Mouse (Mus musculus): ENCODE results near the gene Prkaa2. TPM values are rescaled to one million over a fixed set of nuclear protein-coding genes. Genes with fewer than 3 reads are reported as not detected.

Gene Prkaa2
- total RNA-seq (2014; fragmentation: Nextera tagmentation) (0.43 TPM in 1 of 2 replicates, not detected in the other), total RNA-seq (2017) (0.04 and 0.05 TPM in 2 replicates)

DNA sequence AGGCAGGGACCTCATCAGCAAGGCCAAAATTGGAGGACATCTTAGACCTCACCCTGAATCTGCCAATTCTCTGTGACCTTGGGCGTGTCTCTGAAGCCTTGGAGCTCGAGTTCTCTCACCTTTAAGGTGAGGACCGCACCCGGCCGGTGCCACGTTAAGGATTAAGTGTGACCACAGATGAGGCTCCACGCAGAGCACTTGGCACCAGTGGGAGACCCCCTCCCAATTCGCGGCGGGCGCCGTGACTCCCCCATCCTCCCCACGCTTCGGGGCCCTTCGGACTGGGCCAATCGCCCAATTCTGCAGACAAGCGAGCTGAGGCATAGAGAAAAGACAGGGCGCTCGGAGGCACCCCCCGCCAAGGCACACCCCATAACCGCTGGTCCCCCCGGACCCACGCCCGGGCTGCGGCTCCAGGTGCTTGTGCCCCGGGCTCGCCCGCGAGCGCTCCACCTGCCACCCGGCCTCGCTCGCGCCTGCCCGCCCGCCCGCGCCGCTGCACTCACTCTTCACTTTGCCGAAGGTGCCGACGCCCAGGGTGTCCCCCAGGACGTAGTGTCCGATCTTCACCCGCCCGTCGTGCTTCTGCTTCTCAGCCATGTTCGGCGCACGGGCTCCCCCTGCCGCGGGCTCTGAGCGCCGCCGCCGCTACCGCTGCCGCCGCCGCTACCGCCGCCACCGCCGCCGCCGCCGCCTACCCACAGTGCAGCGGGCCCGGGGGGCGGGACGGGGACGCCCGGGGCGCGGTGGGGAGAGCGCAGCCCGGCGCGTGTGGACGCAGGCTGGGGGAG is at the start of gene Prkaa2:
Gene Prkaa2, minus strand, starts transcription at position 692 of the 791 bp plus-strand sequence.
- ATAC-seq (replicated peaks; ENCODE audit: poor library complexity, severe bottlenecking), result peak; percentile 90

DNA sequence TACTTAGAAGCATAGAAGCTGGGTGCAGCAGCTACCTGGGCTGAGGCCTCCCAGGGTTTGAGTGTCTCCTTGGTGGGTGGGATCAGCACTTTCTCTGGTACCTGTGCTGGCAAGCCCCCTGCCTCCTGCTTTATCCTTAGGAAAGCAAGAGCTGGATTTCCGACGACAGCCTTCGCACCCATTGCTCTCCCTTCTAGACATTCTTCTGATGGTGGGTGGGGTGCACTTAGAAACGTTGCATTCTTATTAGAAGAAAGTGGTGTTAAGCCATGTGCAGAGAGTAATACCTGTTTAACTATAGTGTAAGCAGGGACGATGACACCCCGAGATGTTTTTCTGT is 49.8 kb upstream of the Prkaa2 start:
- ATAC-seq (replicated peaks; ENCODE audit: poor library complexity, severe bottlenecking), result no peak

DNA sequence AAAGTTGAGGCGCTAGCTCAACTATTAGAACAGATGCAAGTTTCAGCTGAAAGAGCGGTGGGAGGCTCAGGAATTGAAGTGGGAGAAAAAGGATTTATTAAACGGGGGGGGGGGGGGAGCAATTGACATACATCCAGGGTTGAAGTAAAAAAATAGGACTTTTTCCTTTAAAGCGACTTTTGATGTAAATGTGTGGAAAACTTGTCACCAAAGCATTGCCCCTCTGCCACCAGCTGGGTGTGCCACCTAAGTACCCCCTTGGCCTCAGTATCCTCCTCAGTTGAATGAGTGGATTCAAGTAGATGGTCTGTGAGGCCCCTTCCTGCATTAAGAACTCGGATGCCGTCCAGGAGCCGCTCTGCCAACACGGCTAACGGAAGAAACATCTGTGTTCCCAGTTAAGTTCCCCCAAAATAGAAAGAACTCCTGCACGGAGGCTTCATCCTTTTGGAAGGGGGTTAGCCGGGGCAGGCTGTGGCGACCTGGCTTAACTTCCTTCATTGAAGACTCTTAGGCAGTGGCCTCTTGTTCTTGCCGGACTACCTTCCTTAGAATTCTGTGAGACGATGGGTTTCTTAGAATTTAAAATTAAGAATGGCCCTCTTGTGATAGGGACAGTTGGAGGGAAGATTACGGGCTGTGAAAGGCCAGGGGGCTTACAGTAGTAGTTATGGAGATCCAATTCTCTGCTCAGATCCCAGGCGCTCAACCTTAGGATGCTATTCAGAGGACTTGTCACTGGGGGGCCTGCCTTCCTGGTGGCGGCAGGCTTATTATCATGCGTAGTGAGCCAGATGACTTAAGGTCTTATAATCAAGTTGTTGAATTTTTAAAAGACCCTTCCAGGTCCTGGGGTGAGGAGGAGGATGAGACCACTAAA is 49.2 kb upstream of the Prkaa2 start:
- ATAC-seq (replicated peaks; ENCODE audit: poor library complexity, severe bottlenecking), result no peak

DNA sequence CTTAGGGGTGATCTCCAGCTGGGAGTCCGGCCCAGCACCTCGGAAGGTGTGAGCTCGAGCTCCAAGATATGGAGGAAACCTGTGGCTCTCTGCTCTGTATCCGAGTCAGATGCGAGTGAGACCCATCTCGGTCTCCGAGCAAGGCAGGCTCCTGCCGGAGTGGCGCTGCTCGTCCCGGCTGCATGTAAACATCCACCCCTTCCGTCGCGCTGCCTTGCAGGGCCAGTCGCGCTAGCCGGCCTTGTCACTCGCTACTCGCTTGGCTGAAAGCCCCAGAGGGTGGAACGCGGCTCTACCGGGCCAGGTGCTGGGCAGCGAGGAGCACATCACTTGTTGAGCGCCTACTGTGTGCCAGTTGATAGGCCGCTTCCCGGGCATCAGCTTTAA is 48.5 kb upstream of the Prkaa2 start:
- peak; percentile 51 for ATAC-seq (replicated peaks; ENCODE audit: poor library complexity, severe bottlenecking)

DNA sequence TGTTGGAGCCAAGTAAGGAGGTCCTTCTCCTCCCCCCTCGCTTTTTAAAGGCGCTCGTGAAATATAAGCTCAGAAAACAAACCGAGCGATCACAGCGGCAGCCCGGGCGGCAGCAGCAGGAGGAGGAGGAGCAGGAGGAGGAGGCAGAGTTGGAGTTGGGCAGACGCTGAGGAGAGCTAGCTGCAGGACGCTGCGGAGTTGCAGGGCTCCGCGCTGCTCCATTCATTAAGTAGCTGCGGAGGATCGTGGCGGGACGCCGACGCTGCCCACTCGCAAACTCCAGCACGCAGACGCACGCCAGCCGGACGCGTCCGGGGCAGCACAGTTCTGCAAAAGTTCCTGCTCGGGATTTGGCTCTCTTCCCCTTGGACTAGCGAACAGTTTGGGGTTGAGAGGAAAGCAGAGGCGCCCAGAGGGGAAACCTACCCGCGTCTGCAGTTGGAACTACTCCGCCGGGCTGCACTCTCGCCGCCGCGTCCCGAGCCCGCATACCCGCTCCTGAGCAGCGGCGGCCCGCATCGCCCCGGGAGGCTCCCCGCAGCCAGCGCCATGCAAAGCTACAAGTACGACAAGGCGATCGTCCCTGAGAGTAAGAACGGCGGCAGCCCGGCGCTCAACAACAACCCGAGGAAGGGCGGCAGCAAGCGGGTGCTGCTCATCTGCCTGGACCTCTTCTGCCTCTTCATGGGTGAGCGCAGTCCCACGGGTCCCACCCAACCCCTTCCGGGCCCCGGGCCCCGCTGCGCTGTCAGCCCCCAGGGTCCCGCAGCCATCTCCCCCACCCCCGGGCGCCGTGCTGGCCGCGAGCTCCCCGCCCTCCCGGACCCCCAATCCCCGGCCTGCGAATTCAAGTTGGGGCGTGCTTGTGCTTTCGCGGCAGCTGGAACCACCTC is 47.8 kb upstream of the Prkaa2 start, which contains the start of gene Plpp3:
Gene Plpp3, plus strand, starts transcription at position 72 of the 893 bp plus-strand sequence.
- ATAC-seq (replicated peaks; ENCODE audit: poor library complexity, severe bottlenecking), result peak; percentile 46

DNA sequence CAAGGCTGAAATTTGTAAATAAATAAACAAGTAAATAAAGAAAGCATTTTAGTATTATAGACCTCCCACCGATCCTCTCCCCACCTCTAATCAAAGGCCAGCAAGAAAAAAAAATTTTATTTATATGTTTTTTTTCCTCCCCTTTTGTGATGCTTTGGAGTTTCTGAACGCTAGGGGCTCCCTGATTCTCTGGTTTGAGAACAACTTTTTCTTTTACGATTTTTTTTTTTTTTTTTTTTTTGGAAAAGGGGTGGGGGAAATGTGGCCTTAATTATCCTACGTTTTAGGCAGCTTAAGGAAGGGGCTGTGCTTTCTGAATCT is 47.2 kb upstream of the Prkaa2 start:
- no peak for ATAC-seq (replicated peaks; ENCODE audit: poor library complexity, severe bottlenecking)

DNA sequence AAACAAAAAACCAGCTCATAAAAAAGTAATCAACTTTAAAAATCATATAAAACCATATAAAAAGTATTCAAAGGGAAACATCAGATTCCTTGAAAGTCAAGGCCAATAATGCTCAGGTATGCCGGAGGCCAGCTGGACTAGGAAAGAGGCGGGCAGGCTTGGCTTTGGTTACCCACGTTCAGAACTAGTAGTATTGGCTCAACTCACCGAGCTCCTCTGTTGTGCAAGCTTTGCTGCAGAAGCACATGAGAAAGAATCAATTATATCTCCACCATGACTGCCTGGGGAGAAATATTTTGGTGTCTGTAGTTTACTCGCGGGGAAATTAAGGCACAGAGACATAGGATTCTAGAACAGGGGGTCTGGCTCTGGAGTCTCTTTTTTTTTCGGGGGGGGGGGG is 46.6 kb upstream of the Prkaa2 start:
- no peak for ATAC-seq (replicated peaks; ENCODE audit: poor library complexity, severe bottlenecking)

DNA sequence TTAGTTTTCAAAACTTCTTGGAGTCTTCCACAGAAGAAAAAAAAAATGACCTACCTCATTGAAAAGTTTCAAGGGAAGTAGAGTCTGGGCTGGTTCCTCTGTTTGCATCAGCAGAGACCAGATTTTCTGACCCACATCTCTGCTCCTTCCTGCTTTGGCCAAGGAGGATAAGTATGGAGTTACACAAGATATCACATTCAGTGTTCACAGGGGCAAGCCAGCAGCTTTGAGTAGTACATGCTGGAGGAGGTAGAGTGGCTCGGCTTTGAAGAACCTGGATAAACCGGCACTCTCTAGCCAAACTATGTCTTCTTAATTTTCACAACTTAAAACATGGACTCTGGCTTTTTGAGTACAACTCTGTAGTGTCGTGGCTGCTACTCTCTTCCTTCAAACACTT is 43.5 kb upstream of the Prkaa2 start:
- ATAC-seq (replicated peaks; ENCODE audit: poor library complexity, severe bottlenecking), result no peak

DNA sequence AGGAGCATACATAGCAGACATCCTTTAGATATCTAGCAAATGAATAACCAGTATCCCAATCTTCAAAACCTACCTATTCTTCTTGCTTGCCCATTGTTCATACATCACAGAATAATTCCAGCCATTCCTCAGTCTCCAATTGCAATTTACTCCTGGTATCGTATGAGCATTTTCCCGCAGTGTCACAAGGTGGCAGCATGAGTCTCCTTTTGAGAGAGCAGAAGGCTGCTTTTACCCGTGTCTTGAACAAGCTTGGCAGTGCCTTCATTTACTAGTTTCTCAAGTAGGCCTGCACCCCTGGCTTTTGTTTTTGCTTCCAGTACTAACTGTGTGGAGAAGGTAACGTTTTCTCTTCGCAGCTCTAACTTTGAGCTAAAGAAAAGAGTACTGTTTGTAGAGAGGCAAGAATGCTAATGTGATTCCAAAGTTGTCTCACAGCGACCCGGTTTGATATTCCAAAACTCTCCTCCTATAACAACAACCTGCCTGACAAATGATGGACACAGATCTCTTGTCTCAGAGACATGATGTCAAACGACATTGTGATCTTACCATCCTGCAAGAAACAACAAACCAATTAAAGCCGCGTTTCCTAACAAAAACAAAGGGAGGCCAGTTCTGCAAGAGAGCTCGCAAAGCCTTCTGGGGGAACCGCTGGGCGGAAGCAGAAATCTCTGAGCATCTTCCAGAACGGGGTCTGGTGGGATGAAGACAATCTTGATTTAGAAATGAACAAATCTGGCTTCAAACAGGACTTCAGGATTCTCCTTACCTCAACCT is 42.4 kb upstream of the Prkaa2 start:
- ATAC-seq (replicated peaks; ENCODE audit: poor library complexity, severe bottlenecking), result peak; percentile 54

DNA sequence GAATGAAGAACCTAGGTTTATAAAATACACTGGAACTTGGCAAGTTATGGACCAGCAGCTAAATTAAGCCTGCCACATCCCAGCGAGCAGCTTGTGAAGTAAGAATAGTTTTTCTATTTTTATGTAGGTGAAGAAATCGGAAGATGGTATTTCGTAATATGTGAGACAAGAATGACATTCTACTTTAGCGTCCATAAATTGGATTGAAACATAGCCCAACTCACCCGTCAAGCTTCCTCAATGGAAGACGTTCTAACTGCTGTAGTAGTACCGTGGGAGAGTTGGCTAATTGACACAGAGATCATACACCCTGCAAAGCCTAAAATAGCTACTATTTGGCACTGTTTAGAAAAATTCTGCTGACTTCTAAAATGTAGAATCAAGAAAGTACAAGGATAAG is 39.8 kb upstream of the Prkaa2 start:
- ATAC-seq (replicated peaks; ENCODE audit: poor library complexity, severe bottlenecking), result peak; percentile 84

DNA sequence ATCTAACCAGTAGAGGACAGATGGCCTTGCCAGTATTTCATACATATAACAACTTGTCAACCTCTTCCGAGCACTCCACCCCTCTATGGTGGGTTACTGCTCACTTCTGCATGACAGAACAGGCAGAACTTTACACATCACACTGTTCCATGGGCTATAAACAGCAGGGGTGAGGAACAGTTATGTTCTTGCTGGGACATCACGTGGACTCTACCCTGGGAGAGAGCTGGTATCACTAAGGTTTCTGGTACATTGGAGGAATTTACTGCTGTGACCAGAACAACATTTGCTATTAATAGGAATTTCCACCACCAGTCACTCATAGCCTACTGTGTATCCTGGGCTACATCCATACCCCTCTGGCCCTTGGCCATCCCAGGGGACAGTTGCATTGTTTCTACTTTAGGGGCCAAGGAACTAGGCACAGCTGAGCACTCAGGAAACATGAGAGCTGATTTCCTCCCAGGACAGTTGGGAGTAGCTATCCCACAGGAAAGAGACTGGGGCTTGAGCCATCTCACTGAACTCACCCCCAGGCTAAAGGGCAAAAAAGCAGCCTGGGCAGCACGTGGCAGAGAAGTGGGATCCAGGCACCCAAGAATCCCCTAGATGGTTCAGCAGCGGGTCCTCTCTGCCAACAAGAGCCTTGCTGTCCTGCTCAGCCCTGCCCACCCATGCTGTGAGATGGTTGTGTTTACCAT is 23.8 kb upstream of the Prkaa2 start:
- ATAC-seq (replicated peaks; ENCODE audit: poor library complexity, severe bottlenecking), result no peak

DNA sequence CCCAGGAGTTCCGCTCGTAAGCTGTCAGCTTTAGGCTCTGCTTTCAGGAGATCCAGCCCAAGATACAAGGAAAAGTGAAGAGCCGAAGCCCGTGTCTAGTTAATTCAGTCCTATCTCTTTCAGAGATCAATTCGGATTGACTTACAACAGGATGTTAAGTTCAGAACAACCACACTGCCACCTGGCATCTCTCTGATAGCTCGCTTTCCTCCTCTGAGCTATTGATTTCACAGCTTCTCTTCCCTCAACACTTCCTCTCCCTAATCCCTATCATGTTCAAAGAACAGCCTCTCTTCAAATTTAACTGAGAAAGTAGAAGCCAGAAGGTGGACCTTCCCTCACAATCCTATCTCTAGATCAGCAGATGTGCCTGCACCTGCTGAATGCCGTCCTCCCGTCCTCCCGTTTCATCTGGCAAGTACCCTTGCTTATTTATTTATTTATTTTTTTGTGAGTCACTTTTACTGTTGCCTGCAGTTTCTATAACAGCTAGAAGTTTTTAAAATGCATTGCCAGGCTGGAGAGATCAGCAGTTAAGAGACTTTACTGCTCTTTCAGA is 22.1 kb upstream of the Prkaa2 start:
- ATAC-seq (replicated peaks; ENCODE audit: poor library complexity, severe bottlenecking), result no peak

DNA sequence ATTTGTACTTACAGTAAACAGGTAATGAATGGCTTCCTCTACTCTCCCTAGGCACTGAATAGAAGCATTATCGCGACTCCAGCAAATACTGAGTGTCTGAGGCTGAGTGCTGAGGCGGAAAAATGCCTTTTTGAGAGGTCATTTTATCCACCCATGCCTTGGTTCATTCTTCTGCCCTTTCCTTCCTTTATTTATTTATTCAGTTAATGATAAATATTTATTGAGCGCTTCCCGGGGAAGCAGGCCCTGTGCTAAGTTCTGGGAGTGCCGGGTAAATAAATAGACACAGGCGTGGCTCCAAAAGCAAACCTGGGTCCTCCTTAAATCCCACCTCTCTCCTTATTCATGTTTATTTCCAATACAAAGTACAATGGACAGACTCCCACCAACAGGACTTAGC is 19.5 kb upstream of the Prkaa2 start:
- no peak for ATAC-seq (replicated peaks; ENCODE audit: poor library complexity, severe bottlenecking)

DNA sequence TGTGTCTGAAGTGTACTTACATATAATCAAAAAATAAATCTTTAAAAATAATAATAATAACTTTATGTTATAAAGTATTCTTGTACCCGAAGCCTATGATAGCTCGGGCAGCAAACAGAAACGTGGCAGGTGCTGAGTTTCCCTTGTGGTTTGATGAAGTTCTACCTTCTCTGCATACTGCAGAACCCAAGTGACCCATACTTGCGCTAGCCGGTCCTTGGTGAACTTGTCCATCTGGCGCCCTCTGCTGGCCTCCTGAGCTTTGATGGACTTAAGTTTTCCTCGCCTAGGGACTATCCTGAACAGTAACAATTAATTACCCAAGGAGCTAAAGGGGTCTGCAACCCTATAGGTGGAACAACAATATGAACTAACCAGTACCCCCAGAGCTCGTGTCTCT is 12.7 kb upstream of the Prkaa2 start:
- ATAC-seq (replicated peaks; ENCODE audit: poor library complexity, severe bottlenecking), result peak; percentile 72

DNA sequence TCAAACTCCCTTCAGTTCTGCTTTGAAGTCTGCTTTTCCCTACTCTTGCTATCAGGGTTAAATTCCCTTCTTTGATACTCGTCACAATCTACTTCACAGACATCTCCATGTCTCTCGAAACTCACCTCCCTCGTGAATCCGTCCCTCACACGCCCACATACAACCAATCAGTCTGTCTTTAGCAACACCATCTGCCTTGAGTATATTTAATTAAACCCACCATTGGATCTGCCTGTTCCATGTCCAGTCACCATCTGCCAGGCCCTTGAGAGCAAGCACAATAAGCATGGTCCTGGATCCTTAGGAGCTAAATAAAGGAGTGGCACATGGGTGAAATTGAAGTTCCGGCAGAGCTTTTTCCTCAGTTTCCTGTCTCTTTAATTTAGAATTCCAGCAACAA is 11.4 kb upstream of the Prkaa2 start:
- no peak for ATAC-seq (replicated peaks; ENCODE audit: poor library complexity, severe bottlenecking)

DNA sequence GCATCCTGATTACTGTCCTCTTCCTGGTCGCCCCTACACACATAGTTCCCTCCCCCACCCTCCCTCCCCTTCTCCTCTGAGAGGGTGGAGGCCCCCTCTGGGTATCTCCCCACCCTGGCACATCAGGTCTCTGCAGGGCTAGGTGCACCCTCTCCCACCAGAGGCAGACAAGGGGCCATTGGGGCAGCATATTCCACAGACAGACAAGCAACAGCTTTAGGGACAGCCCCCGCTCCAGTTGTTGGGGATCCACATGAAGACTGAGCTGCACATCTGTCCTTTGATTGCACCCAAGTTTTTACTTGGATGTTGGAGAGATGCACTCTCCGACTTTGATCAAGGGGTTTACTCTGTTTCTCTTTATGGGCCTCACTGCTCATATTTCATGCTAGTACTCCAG is 3.8 kb upstream of the Prkaa2 start:
- no peak for ATAC-seq (replicated peaks; ENCODE audit: poor library complexity, severe bottlenecking)

DNA sequence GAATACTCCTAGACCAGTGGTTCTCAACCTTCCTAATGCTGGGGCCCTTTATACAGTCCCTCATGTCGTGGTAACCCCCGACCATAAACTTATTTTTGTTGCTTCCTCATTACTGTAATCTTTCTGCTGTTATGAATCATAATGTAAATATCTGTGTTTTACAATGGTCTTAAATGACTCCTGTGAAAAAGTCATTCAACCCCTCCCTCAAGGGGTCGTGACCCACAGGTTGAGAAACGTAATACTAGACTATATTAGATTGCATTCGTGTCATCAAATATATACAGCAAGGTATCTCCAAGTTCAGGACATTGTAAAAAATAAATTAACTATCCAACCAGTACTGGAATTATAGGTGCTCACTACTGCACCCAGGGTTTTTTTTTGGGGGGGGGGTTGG is 3.4 kb upstream of the Prkaa2 start:
- ATAC-seq (replicated peaks; ENCODE audit: poor library complexity, severe bottlenecking), result no peak

DNA sequence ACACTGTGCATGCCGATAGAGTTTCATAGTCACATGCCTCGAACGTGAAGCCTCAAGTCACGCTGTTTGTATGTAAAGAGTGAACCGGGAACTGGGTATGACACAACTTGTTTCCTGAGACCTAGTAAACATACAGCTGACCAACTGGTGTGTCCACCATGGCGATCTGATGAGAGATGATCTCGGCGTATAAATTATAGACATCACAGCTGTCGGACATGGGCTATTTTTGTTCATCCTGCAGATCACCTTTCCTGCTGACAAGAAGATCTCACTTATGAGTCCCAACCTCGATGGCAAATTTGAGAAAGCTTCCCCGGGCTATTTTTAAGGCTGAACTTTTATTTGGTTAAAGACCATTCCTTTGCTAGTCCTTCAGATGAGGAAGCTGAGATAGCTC is 2.1 kb upstream of the Prkaa2 start:
- no peak for ATAC-seq (replicated peaks; ENCODE audit: poor library complexity, severe bottlenecking)

DNA sequence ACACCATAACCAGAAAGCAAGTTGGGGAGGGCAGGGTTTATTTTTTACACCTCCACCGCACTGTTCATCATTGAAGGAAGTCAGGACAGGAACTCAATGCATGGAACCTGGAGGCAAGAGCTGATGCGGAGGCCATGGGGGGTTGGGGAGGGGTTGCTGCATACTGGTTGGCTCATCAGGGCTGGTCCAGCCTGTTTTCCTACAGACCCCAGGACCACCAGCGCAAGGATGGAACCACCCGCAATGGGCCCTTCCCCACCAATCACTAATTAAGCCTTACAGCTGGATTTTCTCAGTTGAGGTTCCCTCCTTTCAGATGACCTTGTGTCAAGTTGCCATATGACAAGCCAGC is 970 bp upstream of the Prkaa2 start:
- no peak for ATAC-seq (replicated peaks; ENCODE audit: poor library complexity, severe bottlenecking)

Measured in granulocyte monocyte progenitor cell, adult 5-6 weeks (primary cell).